Mouse (Mus musculus) stomach, postnatal 0 days (tissue): ENCODE results near the gene P2rx7. TPM values are rescaled to one million over a fixed set of nuclear protein-coding genes. Genes with fewer than 3 reads are reported as not detected.

ENCODE experiments used
- ATAC-seq: fragments of 200-750 bp; cut with Nextera tagmentation; 2 replicates; pipeline ENCODE4 v1.8.0; 2017; ENCODE audit not compliant: low FRiP score, low TSS enrichment
- DNase-seq: peaks from one replicate; pipeline ENCODE4 v3.0.0-alpha.2; 2016; ENCODE audit warnings: low spot score
- H3K27ac ChIP-seq: fragments of 300-500 bp; sonication (generic); replicated peaks from 2 replicates; pipeline ENCODE4 v1.5.1; 2014; ENCODE audit warnings: mild to moderate bottlenecking, control low read depth
- H3K27me3 ChIP-seq: fragments of 300-500 bp; sonication (generic); 2 replicates; pipeline ENCODE4 v1.6.1; 2014; ENCODE audit warnings: low read length; ENCODE audit not compliant: control insufficient read depth, insufficient read depth
- H3K36me3 ChIP-seq: fragments of 300-500 bp; sonication (generic); 2 replicates; pipeline ENCODE4 v1.6.1; 2014; ENCODE audit warnings: low read length, mixed read lengths; ENCODE audit not compliant: control insufficient read depth, insufficient read depth
- H3K4me1 ChIP-seq: fragments of 300-500 bp; sonication (generic); replicated peaks from 2 replicates; pipeline ENCODE4 v1.6.1; 2014; ENCODE audit warnings: antibody characterized with exemption; ENCODE audit not compliant: control insufficient read depth, insufficient read depth
- H3K4me2 ChIP-seq: fragments of 300-500 bp; sonication (generic); replicated peaks from 2 replicates; pipeline ENCODE4 v1.6.1; 2014; ENCODE audit warnings: low read depth, mild to moderate bottlenecking, control low read depth, moderate library complexity
- H3K4me3 ChIP-seq: fragments of 300-500 bp; sonication (generic); 2 replicates; pipeline ENCODE4 v1.5.1; 2014; ENCODE audit warnings: low read depth, low read length, control low read depth
- H3K9ac ChIP-seq: fragments of 300-500 bp; sonication (generic); 2 replicates; pipeline ENCODE4 v1.6.1; 2014; ENCODE audit warnings: mild to moderate bottlenecking, low read length, control low read depth, mixed read lengths
- H3K9me3 ChIP-seq: fragments of 300-500 bp; sonication (generic); 2 replicates; pipeline ENCODE4 v1.6.1; 2016; ENCODE audit warnings: low read length; ENCODE audit not compliant: control insufficient read depth
- CTCF ChIP-seq: IDR thresholded peaks from 2 replicates; pipeline ENCODE4 v1.5.1; 2016; ENCODE audit warnings: antibody characterized with exemption, low read depth, mild to moderate bottlenecking, moderate library complexity
- EP300 ChIP-seq: optimal IDR thresholded peaks from 2 replicates; pipeline ENCODE3; 2016; ENCODE audit warnings: antibody characterized with exemption
- WGBS: fragments of 180-500 bp; shearing (Covaris S2); extraction: QIAGEN DNeasy Blood & Tissue Kit; methylation state at CpG from one replicate; pipeline ENCODE4 v1.1.7; 2014; 5-methylcytosine and 5-hydroxymethylcytosine counted together
- polyA plus RNA-seq: library from polyadenylated mRNA; unstranded; fragments of >200 nt; fragmentation: Nextera tagmentation; extraction: Ambion mirVana; gene quantifications from 2 replicates; pipeline ENCODE4 v1.2.1, GENCODE M21; 2015

The P2rx7 gene
- polyA plus RNA-seq, 1 experiment from 2014 or later: 2.1 TPM

DNA sequence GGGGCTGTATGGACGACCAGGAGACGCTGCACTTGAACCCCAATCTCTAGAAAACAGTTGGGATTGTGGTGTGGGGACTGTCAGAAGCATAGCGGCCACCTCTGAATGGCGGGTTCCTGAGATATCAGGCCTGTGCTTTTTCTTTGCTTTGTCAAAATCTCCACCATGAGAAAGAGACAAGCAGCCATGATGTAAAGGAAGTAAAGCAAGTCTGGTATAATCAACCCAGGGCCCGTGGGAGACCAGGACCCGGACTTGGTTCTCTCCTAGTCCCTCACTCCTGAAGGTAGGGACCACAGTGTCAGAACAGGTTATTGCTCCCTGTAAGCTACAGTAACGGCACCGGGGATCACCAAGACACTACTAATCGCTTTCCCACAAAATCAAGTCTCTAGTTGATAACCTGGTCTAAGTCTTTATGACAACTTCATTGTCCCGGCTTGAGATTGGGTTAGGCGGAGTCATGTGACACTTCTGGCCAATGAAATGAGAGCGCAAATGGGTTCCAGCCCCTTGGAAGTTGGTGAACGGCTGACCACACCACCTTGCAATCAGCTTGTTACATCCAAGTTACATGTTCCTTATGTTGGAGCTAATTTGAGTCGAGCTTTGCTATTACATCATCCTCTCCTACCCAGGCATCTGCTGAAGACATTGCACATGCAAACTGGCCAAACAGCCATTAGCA lies 18.0 kb upstream of the P2rx7 start:
- H3K4me3 ChIP-seq: no peak overlapping the region
- no peaks in the 10 kb centered on the region for H3K4me1 ChIP-seq
- DNase-seq (no peak), ATAC-seq (no peak)
- H3K36me3 ChIP-seq: no peaks in the 10 kb centered on the region
- H3K4me2 ChIP-seq: no peak overlapping the region
- TF ChIP-seq EP300 (no peak), CTCF (no peak)
- no peak overlapping the region for H3K27ac ChIP-seq
- 79% methylated on average over 14 of the region's 14 CpGs for WGBS
- no peak overlapping the region for H3K9ac ChIP-seq
- H3K27me3 ChIP-seq: no peaks in the 10 kb centered on the region
- no peaks in the 10 kb centered on the region for H3K9me3 ChIP-seq

- Histone ChIP-seq H3K4me3 (no peak overlapping the region), H3K27ac (no peak overlapping the region), H3K4me2 (no peak overlapping the region), H3K4me1 (no peaks in the 10 kb centered on the region), H3K9me3 (no peaks in the 10 kb centered on the region), H3K27me3 (no peaks in the 10 kb centered on the region), H3K36me3 (no peaks in the 10 kb centered on the region), H3K9ac (no peak overlapping the region)
- no peak for TF ChIP-seq EP300
- peak; percentile 98 for TF ChIP-seq CTCF
- DNase-seq (peak; percentile 88), ATAC-seq (peak; percentile 81; the same call in 1 of the 2 replicates)
- WGBS: 39% methylated on average over 2 of the region's 2 CpGs
Observed at GRCm38 (mm10) chr5:122627243-122627642, 16.5 kb upstream of the P2rx7 start.

DNA sequence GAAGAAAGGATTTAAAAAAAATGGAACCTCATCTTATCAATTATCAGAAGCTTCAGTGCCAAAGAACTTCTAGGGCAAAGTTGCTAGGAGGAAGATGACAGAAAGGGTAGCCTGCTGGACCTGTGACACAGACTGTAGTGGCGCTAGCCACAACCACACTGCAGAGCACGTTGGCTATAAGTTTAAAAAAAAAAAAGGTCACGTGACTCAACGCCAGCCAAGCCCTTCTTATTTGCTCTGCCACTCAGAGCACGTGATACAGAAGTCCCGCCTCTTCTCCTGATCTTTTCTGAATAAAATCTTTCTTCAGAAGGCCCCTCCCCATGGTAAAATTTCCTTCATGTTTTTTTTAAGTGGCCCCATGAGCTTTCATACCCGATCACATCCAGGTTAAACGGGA lies 8.5 kb upstream of the P2rx7 start:
- H3K4me1 ChIP-seq: no peaks in the 10 kb centered on the region
- no peaks in the 10 kb centered on the region for H3K36me3 ChIP-seq
- no peak overlapping the region for H3K9ac ChIP-seq
- no peaks in the 10 kb centered on the region for H3K9me3 ChIP-seq
- no peaks in the 10 kb centered on the region for H3K27me3 ChIP-seq
- no peak overlapping the region for H3K4me2 ChIP-seq
- TF ChIP-seq EP300 (no peak), CTCF (no peak)
- WGBS: 74% methylated on average over 8 of the region's 8 CpGs
- H3K27ac ChIP-seq: no peak overlapping the region
- ATAC-seq: no peak
- no peak overlapping the region for H3K4me3 ChIP-seq
- DNase-seq: no peak

- Histone ChIP-seq H3K9me3 (no peaks in the 10 kb centered on the region), H3K9ac (no peak overlapping the region), H3K4me2 (no peak overlapping the region), H3K4me1 (no peaks in the 10 kb centered on the region), H3K27ac (no peak overlapping the region), H3K36me3 (no peaks in the 10 kb centered on the region), H3K27me3 (no peaks in the 10 kb centered on the region), H3K4me3 (no peak overlapping the region)
- WGBS: 66% methylated on average over 9 of the region's 9 CpGs
- TF ChIP-seq EP300: no peak
- TF ChIP-seq CTCF: no peak
- DNase-seq: no peak
- ATAC-seq: no peak
Observed at GRCm38 (mm10) chr5:122636308-122636707, 7.4 kb upstream of the P2rx7 start.

- peak; percentile 55 for DNase-seq
- Histone ChIP-seq H3K9me3 (no peaks in the 10 kb centered on the region), H3K27me3 (no peaks in the 10 kb centered on the region), H3K4me3 (no peak overlapping the region), H3K9ac (no peak overlapping the region), H3K27ac (no peak overlapping the region), H3K36me3 (no peaks in the 10 kb centered on the region), H3K4me2 (peak overlapping the region; percentile 29; the same call in 1 of the 2 replicates), H3K4me1 (no peaks in the 10 kb centered on the region)
- peak; percentile 74 for ATAC-seq
- 34% methylated on average over 16 of the region's 16 CpGs for WGBS
- TF ChIP-seq CTCF (no peak), EP300 (no peak)
Observed at GRCm38 (mm10) chr5:122636958-122637357, 6.8 kb upstream of the P2rx7 start.

GRCm38 (mm10) chr5:122638296-122638695 lies 5.4 kb upstream of the P2rx7 start:
- Histone ChIP-seq H3K9ac (no peak overlapping the region), H3K4me2 (no peak overlapping the region), H3K4me1 (no peaks in the 10 kb centered on the region), H3K36me3 (no peaks in the 10 kb centered on the region), H3K27me3 (no peaks in the 10 kb centered on the region), H3K9me3 (no peaks in the 10 kb centered on the region), H3K27ac (no peak overlapping the region), H3K4me3 (no peak overlapping the region)
- TF ChIP-seq CTCF (no peak), EP300 (no peak)
- DNase-seq (no peak), ATAC-seq (no peak)
- 74% methylated on average over 2 of the region's 2 CpGs for WGBS
